Mouse (Mus musculus) kidney, postnatal 4 days (tissue): ENCODE measurements around the gene Zfp830.

Source experiments
- DNase-seq, 2 experiments: peaks; one replicate each; pipeline ENCODE4 v3.0.0; 2021; ENCODE audit warnings: mixed read lengths in 2 of 2

Gene Zfp830

DNA sequence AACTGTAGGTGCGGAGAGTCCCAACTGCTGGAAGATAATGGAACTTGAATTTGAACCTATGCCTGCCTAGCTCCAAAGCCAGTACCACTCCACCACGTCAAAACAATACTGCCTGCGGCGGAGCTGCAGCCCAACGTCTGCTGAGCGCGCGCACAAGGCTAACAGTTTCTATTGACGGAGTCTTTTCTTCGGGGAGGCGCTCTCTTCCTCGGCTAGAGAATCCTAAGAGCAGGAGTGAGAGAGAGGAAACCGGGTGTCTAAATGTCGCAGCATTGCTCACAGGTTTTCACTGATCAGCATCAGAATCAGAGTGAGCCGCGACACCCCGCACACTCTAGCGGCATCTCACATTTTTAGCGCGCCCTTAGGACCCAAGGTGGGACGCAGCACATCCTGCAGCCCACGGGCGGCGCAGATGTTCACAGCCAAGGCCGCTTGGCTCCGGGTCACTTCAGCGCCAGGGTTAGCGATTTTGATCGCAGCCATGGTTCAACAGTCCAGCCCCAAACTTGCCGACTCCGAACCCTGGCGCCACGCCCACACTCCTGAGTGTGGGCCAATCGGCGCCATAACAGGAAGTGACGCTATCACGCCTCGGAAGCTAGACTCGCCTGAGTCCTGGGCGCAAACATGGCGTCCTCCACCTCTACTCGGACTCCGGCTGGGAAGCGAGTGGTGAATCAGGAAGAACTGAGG lies at the start of gene Zfp830, which contains the start of gene Cct6b:
TSS of gene Zfp830 (plus strand) at position 604 of the 696 bp plus-strand sequence.
TSS of gene Cct6b (minus strand) at position 580 of the 696 bp plus-strand sequence.
- DNase-seq, result peak; percentile 97

DNA sequence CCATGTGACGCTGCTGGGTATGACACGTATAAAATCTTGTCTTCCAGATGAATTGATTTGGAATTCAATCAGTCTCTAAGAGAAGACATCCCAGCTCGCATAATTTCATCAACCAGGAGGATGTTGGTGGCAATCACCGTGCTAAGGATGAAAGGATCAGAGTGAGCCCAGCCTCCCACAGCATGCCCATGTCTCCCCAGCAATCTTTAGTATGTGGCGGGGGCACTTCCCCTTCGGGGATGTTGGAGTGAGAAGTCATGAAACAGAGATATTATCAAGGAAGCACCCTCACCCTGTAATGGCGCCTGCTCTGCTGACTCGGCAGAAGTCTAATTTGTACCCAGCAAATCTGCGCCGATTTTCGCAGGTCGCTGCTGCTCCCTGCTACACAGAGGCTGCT lies 44.9 kb upstream of the Zfp830 start:
- no peak for DNase-seq

- DNase-seq, result no peak
These were observed 37.3 kb upstream of the Zfp830 start for GRCm38 (mm10) chr11:82726862-82727261.

DNA sequence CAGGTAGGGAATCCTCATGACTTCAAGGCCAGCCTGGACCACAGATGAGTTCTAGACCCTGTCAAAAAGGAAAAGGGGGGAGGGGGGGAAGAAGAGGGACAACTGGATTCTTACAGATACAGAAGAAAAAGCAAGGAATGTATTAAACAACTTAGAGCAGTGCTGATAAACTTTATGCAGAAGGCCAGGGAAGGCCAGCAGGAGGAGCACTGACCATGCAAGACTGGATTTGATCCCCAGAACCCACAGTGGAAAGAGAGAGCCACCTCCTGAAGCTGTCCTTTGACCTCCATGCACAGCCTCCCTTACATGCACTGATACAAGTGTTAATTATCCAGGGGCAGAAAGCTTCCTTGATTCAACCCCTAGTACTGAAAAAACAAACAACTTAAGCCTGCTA lies 29.9 kb upstream of the Zfp830 start:
- peak; percentile 13 to 29 for DNase-seq

GRCm38 (mm10) chr11:82739006-82739405 lies 25.1 kb upstream of the Zfp830 start:
- no peak for DNase-seq

- DNase-seq, result peak; percentile 49 to 50
These were observed 18.0 kb upstream of the Zfp830 start for GRCm38 (mm10) chr11:82746138-82746537.

GRCm38 (mm10) chr11:82746857-82747366 lies 17.2 kb upstream of the Zfp830 start:
- peak in 1 of 2 experiments; percentile 2 for DNase-seq

DNA sequence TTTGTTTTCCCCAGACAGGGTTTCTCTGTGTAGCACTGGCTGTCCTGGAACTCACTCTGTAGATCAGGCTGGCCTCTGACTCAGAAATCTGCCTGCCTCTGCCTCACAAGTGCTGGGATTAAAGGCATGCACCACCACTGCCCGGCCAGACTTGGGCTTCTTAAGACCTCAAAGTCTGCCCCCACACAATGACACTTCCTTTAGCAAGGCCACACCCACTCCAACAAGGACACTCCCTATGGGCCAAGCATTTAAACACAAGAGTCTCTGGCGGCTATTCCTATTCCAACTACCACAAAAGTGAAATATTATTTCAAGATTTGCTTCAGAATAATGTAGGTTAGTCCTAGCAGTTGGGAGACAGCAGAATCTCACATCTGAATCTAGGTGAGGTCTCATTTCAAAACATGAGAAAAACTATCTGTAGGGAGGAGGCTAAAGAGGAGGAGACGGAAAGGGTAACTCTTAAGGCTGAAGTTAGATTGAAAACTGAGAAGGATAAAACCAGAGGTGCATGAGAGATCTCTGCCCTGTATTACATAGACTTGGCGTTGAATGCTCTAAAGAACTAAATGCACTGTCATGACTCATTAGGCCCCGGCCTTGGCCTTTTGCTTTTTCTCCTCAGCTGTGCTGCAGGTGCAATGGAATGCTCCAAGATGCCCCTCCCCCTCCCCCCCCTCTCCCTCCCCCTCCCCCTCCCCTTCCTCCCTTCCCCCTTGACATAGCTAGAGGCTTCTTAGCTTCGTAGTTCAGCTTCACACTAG lies 11.6 kb upstream of the Zfp830 start:
- no peak for DNase-seq

- no peak for DNase-seq
These were observed 8.2 kb upstream of the Zfp830 start for GRCm38 (mm10) chr11:82755919-82756318.

GRCm38 (mm10) chr11:82762286-82762829 lies 1.8 kb upstream of the Zfp830 start:
- DNase-seq, result no peak

GRCm38 (mm10) chr11:82763261-82763660 lies 884 bp upstream of the Zfp830 start:
- DNase-seq, result no peak

DNA sequence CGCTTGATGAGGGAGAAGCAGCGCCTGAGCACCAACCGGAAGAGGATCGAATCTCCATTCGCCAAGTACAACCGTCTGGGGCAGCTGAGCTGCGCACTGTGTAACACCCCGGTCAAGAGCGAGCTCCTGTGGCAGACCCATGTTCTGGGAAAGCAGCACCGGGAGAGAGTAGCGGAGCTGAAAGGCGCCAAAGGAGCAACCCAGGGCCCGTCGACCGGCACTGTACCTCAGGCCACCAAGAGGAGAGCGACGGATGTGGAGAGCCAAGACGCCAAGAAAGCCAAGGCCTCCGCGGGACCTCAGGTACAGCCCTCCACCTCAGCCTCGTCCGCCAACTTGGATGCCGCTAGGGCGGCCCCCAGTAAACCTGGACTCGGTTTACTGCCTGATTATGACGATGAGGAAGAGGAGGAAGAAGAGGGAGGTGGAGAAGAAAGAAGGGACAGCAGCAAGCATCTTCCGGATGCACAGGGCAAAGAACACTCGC lies 336 bp downstream of the Zfp830 start:
- DNase-seq, result no peak

GRCm38 (mm10) chr11:82780134-82780533 lies 16.0 kb downstream of the Zfp830 start:
- DNase-seq, result no peak

- peak; percentile 97 to 98 for DNase-seq
These were observed 17.1 kb downstream of the Zfp830 start, which contains the start of gene Lig3 for GRCm38 (mm10) chr11:82780983-82781903. Gene Lig3, plus strand, starts transcription at chr11:82781108.

DNA sequence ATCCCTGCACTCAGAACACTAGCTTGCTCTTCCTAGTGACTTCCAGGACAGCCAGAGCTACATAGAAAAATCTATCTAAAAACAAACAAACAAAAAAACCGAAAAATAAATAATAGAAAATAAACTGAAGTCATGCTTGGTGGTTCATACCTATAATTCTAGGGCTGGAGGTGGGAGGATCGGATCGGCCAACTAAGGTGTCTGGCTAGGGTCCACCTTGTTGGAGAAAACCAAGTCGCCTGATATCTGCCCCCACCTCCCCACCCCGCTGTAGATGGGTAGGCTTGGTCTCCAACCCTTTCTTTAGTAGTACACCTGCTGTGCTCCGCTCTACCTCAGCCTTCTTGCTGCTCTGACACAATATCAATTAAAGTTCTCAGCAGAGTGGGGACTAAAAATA lies 18.1 kb downstream of the Zfp830 start:
- DNase-seq, result no peak

- no peak for DNase-seq
These were observed 19.3 kb downstream of the Zfp830 start for GRCm38 (mm10) chr11:82783453-82783852.

- DNase-seq, result no peak
These were observed 42.5 kb downstream of the Zfp830 start for GRCm38 (mm10) chr11:82806656-82807055.

DNA sequence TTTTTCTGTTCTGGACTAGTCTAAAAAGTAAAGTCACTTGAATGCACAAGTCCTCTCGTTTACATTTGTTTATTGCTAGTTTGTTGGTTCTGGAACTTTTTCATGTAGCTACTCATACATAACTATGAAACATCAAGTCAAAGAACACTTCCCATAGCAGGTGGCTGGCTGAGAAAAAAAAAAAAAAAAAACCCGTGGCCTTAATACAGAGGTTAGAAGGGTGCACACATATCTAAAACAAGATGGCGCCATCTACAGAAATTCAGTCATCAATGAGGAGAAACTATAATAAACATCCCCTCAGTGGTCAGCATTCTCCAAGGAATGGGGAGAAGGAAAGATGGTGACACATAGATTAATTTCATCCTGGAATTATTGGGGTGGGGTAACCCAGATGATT lies 43.2 kb downstream of the Zfp830 start:
- no peak for DNase-seq

DNA sequence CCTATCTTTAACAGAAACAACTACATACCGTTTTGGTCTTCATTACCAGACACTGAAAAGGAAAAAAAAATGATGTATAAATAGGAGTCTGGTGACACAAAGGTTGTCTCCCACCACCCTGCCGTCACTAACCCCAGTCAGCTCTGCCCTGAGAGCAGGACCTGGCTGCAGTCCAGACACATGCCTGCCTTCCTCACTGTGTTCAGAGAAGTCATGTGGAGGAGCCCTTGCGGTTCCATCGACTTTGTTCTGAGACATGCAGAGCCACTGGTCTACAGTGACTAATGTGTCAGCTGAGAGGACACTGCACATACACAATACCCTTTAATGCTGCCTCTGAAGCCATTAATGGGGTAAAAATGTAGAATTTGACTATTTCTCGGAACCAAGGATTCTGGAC lies 44.3 kb downstream of the Zfp830 start:
- no peak for DNase-seq
